Mouse (Mus musculus) thymus, postnatal 10 days (tissue): ENCODE measurements at regions not wholly inside any gene's neighbourhood (a gene's known extent, or its start where the extent isn't known, plus 50 kb on each side); places are given as distances from the start of the nearest gene placed in this dataset.

Experiments
- DNase-seq, 2 experiments: peaks; one replicate each; pipeline ENCODE4 v3.0.0; 2021; ENCODE audit warnings: low spot score in 2 of 2

- DNase-seq: no peak
Measured at GRCm38 (mm10) chr1:195312426-195312825, 135.9 kb upstream of the Cr2 start.

- no peak for DNase-seq
Measured at GRCm38 (mm10) chr1:195285076-195285475, 108.6 kb upstream of the Cr2 start.

- peak; percentile 99 to 100 for DNase-seq
Measured at GRCm38 (mm10) chr1:195241496-195241895, 65.0 kb upstream of the Cr2 start.

- DNase-seq: peak in 1 of 2 experiments; percentile 35
Measured at GRCm38 (mm10) chr1:195232658-195233057, 56.1 kb upstream of the Cr2 start.

- no peak for DNase-seq
Measured at GRCm38 (mm10) chr1:195227007-195227406, 50.5 kb upstream of the Cr2 start.
